Mouse (Mus musculus): ENCODE measurements around the gene Tepp.
A peak's percentile ranks its signal among the peaks of the same experiment; 100 is the strongest.

Tepp gene

DNA sequence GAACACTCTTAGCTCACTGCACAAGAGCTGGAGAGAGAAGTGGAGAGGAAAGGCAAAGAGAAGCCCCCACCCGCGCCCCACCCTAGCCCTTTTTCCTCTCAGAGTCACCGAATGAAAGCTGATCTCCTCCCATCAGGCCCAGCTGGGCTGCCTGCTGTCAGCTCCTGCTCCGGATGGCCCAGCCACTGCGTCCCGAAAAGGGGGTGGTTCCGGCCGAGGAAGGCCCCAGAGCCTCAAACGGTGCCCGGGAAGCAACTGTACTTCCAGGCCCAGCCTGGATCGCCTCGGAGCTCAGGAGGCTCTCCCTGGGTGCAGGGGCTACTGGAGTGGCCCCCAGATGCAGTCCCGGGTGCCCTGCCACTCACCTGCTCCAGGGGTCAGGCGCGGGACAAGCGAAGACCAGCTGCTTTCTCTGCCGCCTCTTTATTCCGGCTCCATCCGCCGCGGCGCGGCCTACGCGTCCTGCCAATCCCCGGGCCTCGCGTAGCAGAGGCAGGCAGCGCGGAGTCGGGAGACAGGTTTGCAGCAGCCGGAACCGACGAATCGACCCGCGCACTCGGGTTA, 20.9 kb downstream of the Tepp start:
- no peak for DNase-seq (ENCODE audit: low spot score in 2 of 2)

DNA sequence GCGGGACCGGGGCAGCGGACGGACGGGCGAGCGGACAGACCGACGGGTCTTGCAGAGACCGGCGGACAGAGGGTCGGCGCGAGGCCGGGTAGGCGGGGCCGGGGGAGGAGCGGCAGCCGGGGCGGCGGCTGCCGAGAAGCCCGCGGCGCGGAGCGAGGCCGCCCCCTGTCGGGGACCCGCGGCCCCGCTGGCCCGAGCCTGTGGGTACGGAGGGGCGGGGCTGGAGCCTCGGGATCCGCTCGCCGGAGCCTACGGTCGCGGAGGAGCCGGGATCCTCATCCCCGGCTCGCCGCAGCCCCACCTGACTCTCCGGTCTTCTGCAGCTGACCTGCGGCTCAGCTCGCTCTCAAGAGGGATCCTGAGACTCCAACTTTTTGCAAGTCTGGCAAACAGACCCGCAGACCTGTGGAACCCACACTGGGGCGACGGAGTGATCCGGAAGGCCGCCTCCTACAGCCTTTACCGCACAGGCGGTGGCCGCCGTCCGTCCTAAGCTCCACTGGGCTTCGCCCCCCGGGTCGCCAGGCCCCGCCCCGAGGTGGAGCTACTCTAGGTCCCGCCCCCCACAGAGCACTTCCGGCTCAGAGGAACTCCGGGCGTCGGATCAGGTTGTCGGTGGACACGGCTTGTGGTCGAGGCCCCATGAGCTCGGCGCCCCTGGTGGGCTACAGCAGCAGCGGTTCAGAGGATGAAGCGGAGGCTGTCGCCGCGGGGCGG, 21.5 kb downstream of the Tepp start, which contains the start of the genes Zfp319 and Usb1:
TSS of gene Zfp319 (minus strand) at position 231 of the 717 bp plus-strand sequence.
TSS of gene Usb1 (plus strand) at position 565 of the 717 bp plus-strand sequence.
- peak; percentile 92 to 95 for DNase-seq (ENCODE audit: low spot score in 2 of 2)

DNA sequence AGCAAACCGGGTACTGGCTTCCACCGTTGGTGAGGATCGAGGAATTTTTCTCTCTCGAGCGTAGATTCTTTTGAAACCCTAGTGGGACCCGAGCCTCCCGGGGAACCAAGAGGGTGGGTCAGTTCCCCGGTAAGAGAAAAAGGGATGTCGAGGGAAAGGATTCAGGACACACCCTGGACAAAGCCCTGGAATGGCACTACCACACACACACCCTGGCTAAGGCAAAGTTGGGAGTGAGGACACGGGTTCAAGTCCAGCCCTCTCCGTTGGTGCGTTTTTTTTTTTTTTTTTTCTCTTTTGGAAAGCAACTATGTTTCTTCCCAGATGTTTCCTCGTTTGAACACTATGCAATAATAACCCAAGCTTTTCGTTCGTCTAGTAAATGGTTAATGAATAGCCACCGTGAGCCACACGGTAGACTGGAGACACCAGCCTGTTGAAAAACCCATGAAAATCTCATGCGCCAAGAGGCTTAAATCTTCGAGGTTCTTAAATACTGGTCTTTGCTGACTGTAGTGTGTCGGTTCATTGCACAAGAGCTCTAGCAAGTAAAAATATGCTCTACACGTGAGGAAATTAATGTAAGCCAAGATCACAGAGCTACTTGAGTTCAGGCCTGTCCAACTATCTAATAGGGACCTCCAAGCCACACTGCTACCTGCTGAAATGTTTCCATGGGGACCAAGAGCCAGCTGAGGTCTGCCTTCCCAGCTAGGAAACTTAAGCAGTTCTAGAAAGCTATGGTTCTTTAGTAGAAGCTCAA, 22.3 kb downstream of the Tepp start:
- DNase-seq (ENCODE audit: low spot score in 2 of 2), result no peak

DNA sequence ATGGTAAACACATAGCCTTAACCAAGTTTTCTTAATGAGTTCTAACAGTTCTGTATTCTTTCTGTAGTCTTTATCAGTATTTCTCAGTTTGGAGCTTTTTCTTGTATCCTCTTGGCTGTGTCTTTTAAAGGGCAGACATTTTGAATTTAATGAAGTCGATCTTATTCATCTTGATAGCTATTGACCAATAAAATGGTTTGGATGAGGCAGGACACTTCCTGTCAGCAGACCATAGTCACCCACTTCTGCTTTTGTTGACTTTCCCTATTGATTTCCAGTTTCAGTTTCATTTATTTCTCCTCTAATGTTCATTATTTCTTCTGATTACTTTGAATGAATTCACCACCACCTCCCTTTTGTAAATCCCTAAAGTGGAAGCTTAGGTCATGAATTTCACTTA, 25.3 kb downstream of the Tepp start:
- DNase-seq (ENCODE audit: low spot score in 2 of 2), result no peak

DNA sequence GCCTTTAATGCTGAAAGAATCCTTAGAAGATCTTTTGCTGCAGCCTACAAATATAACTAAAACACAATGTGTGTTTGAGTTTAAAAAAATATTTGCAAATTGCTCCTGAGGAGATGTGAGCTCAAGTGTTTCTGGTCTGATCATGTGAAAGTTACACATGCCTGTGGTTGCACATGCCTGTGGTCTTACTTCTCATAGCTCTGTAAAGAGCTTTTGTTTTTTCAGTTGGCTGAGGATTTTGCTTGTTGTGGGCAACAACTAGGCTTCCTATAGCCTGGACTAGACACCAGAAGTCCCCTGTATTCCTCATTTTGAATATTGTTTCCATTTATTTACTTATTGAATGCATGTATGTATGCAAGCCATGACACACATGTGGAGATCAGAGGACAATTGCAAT, 26.0 kb downstream of the Tepp start:
- no peak for DNase-seq (ENCODE audit: low spot score in 2 of 2)

DNA sequence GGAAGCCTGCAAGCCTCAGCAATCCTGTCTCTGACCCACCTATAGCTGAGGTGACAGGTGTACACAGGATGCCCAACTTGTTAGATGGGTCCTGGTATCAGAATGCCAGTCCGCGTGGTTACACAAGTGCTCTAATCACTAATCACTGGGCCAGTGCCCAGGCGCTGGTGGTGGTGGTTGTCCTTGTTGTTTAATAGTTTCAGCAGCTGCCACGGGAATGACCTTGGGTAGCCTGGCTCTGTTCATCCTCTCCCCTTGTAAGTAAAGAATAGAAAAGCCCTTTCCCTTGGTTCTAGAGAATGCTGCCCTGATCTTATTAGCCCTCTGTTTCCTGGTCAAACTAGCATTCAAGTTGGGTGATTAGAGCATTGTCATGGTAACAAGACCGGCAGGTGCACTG, 31.4 kb downstream of the Tepp start:
- DNase-seq (ENCODE audit: low spot score in 2 of 2), result no peak

DNA sequence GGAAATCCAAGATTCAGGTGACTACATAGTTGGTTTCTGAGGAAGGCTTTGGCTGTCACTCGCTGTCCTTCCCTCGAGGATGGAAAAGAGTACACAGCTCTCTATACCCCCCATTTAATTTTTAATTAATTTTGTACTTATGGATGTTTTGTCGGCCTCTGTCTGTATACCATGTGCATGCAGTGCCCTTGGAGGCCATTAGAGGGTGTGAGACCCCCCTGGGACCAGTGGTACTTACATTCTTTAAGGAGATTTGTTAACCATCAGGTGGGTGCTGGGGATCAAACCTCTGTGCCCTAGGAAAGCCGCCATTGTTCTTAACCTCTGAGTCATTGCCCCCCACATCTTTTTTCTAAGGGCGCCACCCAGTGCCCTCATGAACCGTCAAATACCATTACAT, 34.3 kb downstream of the Tepp start:
- DNase-seq (ENCODE audit: low spot score in 2 of 2), result no peak

DNA sequence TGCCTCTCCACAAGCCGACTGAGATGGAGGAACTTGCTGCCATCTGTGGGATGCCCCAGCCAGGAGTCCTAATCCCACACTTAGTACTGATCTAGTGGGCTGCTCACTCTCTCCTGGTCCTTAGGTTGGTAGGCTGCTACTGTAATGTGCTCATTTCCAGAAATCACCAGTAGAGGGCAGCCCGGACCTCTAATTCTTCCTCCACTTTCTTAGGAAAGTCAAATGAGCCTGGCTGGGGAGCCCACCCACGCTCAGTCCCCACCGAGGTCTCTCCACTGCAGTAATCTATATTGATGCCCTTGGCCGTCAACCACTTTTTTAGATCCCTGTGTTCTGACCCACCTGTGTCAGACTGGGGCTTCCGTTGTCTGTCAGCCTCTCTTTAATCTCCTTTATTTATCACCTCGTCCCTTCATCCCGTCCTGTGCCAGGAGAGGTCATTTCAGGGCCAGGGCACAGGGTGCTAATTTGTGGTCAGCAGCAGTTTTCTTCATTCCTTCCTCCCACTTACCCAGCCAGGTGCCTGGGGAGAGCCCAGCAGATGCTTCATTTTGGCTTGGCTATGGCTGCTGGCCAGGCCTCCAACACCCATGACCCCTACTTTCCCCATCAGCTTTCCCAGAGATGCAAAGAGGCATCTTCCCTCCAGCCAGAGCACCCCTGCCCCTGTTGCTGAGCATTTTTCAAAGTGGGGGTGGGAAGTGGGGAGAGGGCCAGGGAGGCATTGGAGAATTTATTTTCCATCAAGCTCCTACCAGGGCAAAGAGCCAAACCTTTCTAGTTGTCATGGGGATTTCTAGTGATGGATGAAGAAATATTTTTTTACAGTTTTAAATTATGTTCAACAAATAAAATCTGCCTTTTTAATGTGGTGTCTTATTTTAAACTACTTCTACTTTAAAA, 36.5 kb downstream of the Tepp start:
- peak; percentile 45 to 75 for DNase-seq (ENCODE audit: low spot score in 2 of 2)

DNA sequence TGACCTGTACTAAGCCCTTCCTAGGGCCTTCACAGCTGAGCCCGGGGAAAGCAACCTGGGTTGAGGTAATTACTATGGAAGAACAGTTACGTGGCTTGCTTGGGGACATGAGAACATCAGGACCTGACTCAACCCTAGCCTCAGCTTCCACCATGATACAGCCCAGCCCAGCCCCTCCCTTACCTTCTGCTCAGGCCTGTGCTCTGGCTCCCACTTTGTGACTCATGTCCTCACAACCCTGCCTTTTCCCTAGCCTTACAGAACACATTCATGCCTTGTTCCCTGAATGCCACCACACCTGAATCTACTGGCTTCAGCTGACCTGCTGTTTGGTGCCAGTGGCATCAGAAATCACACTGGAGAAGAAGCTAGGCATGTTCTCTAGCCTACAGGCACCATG, 38.0 kb downstream of the Tepp start:
- DNase-seq (ENCODE audit: low spot score in 2 of 2), result no peak

DNA sequence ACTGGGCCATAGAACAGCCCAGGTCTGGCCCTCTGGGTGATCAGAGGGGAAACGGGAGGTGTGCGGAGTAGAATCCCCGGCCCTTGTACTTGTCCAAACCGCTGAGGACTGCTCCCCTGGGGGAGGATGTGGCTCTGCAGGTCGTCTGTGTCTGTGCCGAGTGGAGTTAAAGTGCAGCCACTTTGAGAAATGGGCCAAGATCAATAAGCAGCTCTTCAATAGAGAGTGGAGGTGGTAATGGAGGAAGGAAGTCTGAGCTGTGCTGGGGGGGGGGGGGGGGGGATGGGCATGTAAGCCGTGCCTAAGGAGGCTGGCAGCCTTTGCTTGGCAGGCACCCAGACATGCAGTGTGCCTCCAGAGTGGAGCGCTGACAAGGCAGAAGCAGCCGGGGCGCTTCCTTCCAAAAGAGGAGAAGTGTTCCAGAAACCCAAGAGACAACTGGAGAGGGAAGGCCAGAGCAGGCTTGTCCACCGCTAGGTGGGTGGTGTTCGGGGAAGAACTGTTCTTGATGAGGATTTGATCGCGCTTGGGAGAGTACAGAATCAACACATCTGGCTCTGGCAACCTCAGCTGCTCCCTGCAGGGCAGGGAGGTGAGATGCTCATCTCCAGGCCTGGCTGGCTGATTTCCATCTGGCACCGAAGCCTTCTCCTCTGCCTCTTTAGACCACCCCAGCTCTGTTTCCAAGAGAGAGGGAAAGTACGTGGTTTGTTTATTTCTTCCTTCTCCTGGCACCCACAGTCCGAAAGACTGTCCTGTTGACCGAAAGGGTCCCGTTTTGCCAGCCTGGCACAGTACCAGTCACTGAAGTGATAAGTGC, 38.7 kb downstream of the Tepp start:
- DNase-seq (ENCODE audit: low spot score in 2 of 2), result no peak

DNA sequence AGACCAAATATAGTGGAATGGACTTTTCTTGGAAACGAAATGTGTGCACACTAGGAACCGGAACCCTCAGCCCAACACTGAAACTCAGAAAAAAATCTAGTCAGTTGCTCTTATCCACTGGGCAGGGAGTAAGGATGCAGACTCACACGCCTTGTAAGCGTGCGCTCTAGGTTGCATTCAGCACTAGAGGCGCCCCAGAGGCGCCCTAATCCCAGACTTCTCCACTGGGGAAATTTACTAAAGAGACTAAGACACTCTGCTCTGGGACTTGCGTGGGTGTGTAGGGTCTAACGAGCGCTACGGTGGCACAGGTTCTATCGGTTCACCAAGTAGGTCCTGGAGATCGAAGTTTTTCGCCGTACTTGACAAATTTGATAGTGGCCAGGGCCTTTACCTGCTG, 41.1 kb downstream of the Tepp start:
- no peak for DNase-seq (ENCODE audit: low spot score in 2 of 2)

DNA sequence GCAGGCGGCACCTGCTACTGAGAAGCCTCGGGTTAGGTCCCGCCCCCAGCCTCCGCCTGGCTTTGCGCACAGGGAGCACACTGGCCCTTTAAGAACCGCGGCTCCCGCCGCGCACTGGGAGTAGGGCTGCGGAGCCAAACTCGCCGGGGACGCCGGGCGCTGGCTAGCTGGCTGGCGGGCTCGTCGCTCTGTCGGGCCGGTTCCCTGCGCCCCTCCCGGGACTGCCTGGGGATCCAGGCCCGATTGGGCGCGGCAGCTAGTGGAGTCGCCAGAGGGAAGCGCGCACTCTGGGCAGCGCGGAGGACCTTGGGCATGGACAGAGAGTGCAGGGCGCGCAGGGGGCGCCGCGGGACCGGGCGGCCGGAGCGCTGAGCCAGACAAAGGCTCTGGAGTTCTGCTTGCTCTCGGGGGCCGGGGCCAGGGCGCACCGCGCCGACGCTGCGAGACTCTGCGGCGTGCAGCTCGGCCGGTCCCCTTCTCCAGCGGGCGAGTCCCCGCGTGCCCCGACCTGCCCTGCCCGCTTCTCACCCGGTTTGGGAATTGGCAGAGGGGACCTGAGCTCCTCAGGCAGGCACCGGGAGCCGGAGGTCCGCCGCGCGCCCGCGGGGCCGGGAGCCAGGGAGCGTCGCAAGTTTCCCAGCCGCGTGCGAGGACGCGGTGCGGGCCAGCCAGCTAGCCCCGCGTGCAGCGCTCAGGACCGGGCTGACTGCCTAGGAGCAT, 41.9 kb downstream of the Tepp start, which contains the start of gene Mmp15:
TSS of gene Mmp15 (plus strand) at position 118 of the 720 bp plus-strand sequence.
- DNase-seq (ENCODE audit: low spot score in 2 of 2), result no peak

DNA sequence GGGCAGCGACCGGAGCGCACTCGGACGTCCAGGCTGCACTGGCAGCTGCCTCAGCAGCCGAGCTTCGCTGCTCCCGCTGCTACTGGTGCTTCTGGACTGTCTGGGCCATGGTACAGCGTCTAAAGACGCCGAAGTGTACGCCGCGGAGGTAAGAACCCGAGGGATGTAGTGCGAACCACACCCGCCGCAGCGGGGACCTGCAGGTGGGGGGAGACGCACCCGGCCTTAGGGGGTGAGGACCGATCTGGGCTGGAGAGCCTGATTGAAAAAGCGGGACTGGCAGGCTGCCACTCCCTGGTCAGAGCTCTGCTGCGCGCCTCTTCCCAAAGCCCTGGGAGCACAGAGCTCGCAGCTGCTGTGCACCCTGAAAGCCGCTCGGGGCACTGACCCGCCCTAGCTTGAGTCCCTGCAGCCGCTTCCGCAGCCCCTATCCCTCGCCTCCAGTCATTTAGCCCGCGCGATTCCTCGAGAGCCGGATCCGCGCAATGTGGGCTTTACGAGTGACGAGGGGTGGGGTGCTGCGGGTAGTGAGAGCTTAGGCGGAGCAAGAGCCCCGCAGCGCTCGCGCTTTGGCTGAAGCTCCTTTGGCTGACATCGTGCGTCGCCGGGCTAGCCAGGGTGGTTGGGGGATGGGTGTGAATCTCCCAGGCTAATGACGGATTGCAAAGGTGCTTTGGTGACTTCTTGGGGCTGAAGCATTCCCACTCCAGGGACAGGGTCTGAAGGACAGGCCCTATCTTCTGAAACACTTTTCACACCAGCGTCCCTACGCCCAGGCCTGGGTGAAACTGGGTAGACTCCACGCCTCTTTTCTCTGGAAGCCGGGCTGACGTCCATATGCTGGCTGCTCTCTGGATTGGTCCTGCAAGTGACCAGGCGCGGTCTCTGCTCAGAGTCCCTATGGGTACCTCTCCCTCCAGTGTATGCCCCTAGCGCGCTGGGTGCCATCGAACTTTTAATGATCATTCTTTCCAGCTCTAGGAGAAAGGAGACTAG, 42.8 kb downstream of the Tepp start:
- DNase-seq (ENCODE audit: low spot score in 2 of 2), result no peak

DNA sequence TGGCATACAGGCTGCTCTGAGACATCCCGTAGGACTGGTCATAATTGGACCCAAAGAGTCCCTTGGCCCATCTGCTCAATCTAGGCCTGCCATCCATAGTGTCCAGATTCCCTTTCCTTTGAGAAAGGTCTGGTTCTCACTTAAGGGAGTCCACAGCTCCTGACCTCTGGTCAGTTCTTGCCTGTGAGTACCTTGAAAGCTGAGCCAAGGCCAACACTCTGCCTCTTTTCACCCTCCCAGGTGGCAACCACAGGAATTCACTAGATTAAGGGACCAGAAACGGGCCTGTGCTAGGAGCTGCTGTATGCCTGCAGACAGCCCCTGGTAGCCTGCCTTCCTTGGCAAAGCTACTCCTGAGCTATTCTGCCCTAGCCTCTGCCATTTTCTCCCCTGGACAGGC, 44.2 kb downstream of the Tepp start:
- no peak for DNase-seq (ENCODE audit: low spot score in 2 of 2)

DNA sequence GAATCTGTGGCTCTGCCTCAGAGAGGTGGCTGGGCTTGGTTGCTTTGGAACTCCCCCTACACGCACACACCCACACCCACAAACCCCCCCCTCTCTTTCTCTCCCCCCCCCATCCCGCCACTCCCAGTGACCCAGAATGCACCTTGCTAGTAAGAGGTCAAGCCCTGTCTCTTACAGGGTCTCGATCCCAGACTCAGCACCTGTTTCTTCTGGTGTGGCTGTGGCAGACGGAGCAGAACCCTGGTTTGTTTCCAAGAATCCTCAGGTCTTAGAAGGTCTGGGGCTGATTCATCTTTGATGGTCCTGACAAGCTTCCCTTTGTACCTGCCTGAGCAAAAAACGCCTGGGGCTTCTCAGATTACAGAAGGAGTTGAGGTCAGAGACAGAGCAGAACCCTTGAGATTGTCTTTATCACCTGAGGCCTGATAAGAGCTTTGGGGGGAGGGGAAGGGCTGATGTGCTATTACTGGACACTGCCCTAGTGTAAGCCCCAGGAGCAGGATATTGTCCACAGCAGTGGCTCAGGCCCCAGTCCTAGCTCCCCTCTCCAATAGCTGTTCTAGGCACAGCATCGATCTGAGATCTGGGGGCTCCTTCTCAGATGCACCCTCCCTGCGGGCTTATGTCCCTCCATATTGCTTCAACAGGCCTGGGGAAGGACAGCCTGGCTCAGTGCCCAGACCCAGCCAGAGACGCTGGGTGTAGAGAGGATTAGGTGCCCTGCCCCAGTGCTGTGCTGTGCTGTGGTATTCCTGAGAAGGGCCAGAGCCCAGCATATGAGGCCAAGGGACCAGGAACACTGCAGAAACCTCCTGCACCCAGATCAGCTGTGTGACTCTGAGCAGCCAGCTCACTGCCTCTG, 48.4 kb downstream of the Tepp start:
- DNase-seq (ENCODE audit: low spot score in 2 of 2), result no peak

DNA sequence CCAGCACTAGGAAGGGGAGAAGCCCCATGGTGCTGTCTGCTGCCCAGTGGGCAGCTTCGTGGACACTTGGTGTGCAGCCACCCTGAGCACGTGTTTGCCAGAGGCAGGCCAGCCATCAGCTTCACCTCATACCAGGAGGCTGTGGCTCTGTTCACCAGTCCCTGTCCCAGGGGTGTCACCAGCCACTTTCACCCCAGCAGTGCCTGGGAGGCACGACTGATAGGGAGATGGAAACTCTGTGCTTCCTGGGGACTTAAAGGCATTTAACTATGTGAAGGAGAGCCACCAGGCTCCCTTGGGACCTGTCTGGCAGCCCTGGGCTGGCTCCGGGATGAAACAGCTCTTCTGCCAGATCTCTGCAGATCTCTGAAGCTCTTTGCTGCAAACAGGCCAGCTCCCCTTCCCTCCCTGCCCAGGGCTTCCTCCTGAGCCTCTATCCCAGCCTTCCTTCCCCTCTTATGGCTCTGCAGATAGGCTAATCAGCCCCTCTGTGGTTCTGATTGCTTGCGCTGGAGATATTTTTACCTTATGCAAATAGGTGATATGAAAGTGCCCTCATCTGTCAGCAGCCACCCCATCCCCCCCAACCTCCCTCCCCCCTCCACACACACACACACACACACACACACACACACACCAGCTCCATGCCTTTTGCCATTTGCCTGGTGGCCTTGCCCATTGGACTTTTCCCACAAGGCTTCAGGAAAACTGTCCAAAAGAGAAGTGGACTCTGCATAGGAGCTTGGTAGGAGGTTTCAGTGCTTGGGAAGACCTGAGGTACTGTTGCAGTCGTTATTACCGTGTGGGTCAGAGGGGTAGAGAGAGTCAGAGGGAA, 50.0 kb downstream of the Tepp start:
- DNase-seq (ENCODE audit: low spot score in 2 of 2), result no peak

DNA sequence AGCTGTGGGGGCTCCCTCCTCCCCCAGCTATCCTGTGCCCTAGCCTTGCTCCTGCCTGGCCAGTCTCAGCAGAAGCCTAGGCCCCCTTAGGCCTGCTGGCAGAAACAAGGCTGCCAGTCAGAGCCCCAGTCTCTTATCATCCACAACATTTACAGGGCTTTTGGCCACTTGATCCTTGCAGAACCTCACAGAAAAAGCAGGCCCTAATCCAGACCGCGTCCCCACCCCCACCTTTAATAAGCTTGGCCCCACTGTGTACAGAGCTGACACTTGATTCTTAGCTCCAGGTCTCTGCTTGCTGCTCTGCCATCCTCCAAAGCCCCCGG, 50.6 kb downstream of the Tepp start:
- no peak for DNase-seq (ENCODE audit: low spot score in 2 of 2)

All from spleen, postnatal 10 days (tissue).